Mouse (Mus musculus): ENCODE measurements around the gene Syce2. TPM values are rescaled to one million over a fixed set of nuclear protein-coding genes. Genes with fewer than 3 reads are reported as not detected.
A peak's percentile ranks its signal among the peaks of the same experiment; 100 is the strongest.

Syce2 gene
- polyA plus RNA-seq, 1 experiment from 2014 or later: 44.9 TPM

- Histone ChIP-seq H3K27ac (replicated peaks) (peak overlapping the region; percentile 83), H3K9me3 (no peaks in the 10 kb centered on the region), H3K36me3 (peaks cover 40% of the 10 kb centered on the region), H3K4me2 (replicated peaks) (peak overlapping the region; percentile 83), H3K4me1 (peaks cover 31% of the 10 kb centered on the region), H3K9ac (replicated peaks) (peak overlapping the region; percentile 95), H3K4me3 (peak overlapping the region; percentile 94), H3K27me3 (no peaks in the 10 kb centered on the region)
- ATAC-seq (ENCODE audit: low FRiP score, low read depth): no peak; the same call in 1 of the 2 replicates
- under 1% methylated on average over 30 of the region's 30 CpGs for WGBS
Measured at GRCm38 (mm10) chr8:84846094-84846721, 25.7 kb upstream of the Syce2 start.

GRCm38 (mm10) chr8:84846722-84847572 is 25.0 kb upstream of the Syce2 start, which contains the start of gene Calr:
TSS of gene Calr (minus strand) at chr8:84846934.
- WGBS: 2% methylated on average over 54 of the region's 55 CpGs
- ATAC-seq (ENCODE audit: low FRiP score, low read depth): peak; percentile 98

GRCm38 (mm10) chr8:84847684-84848435 is 24.1 kb upstream of the Syce2 start:
- WGBS: 59% methylated on average over 6 of the region's 6 CpGs
- no peaks in the 10 kb centered on the region for H3K9me3 ChIP-seq
- H3K4me2 ChIP-seq (replicated peaks): peak overlapping the region; percentile 83
- peaks cover 31% of the 10 kb centered on the region for H3K4me1 ChIP-seq
- peak overlapping the region; percentile 81; the same call in 1 of the 2 replicates for H3K27ac ChIP-seq (replicated peaks)
- H3K9ac ChIP-seq (replicated peaks): peak overlapping the region; percentile 63; the same call in 1 of the 2 replicates
- ATAC-seq (ENCODE audit: low FRiP score, low read depth): no peak
- H3K4me3 ChIP-seq: peak overlapping the region; percentile 94
- H3K27me3 ChIP-seq: no peaks in the 10 kb centered on the region
- peaks cover 23% of the 10 kb centered on the region for H3K36me3 ChIP-seq

More at GRCm38 (mm10) chr8:84846722-84847572, 25.0 kb upstream of the Syce2 start, which contains the start of gene Calr:
- Histone ChIP-seq H3K27me3 (no peaks in the 10 kb centered on the region), H3K27ac (replicated peaks) (peak within 1 kb of the TSS; percentile 83), H3K4me3 (peak within 1 kb of the TSS; percentile 94), H3K9ac (replicated peaks) (peak within 1 kb of the TSS; percentile 95), H3K9me3 (no peaks in the 10 kb centered on the region), H3K4me2 (replicated peaks) (peak within 1 kb of the TSS; percentile 83), H3K36me3 (peaks cover 32% of the 10 kb centered on the region), H3K4me1 (peaks cover 31% of the 10 kb centered on the region)

GRCm38 (mm10) chr8:84856434-84856833 is 15.5 kb upstream of the Syce2 start:
- Histone ChIP-seq H3K4me1 (peaks cover 14% of the 10 kb centered on the region), H3K4me3 (no peak overlapping the region), H3K27ac (replicated peaks) (no peak overlapping the region), H3K9me3 (no peaks in the 10 kb centered on the region), H3K9ac (replicated peaks) (no peak overlapping the region), H3K27me3 (0 out of 2 replicates have a peak, but pooled peaks cover 6% of the 10 kb centered on the region), H3K36me3 (peaks cover 18% of the 10 kb centered on the region), H3K4me2 (replicated peaks) (no peak overlapping the region)
- peak; percentile 23 for ATAC-seq (ENCODE audit: low FRiP score, low read depth)
- 96% methylated on average over 3 of the region's 3 CpGs for WGBS

- WGBS: under 1% methylated on average over 39 of the region's 39 CpGs
- peak; percentile 94 for ATAC-seq (ENCODE audit: low FRiP score, low read depth)
- H3K4me3 ChIP-seq: peak within 1 kb of the TSS; percentile 79
- peaks cover 23% of the 10 kb centered on the region for H3K36me3 ChIP-seq
- H3K9ac ChIP-seq (replicated peaks): peak within 1 kb of the TSS; percentile 74
- 0 out of 2 replicates have a peak, but pooled peaks cover 6% of the 10 kb centered on the region for H3K27me3 ChIP-seq
- H3K9me3 ChIP-seq: no peaks in the 10 kb centered on the region
- peaks cover 14% of the 10 kb centered on the region for H3K4me1 ChIP-seq
- peak within 1 kb of the TSS; percentile 61 for H3K4me2 ChIP-seq (replicated peaks)
- peak within 1 kb of the TSS; percentile 68 for H3K27ac ChIP-seq (replicated peaks)
Measured at GRCm38 (mm10) chr8:84856864-84857441, 15.0 kb upstream of the Syce2 start, which contains the start of gene Farsa. TSS of gene Farsa (plus strand) at chr8:84856989.

GRCm38 (mm10) chr8:84872309-84872965 is 526 bp downstream of the Syce2 start:
- H3K9me3 ChIP-seq: no peaks in the 10 kb centered on the region
- H3K4me2 ChIP-seq (replicated peaks): peak overlapping the region; percentile 73
- ATAC-seq (ENCODE audit: low FRiP score, low read depth): peak; percentile 58; the same call in 1 of the 2 replicates
- H3K27me3 ChIP-seq: peaks cover 14% of the 10 kb centered on the region
- H3K27ac ChIP-seq (replicated peaks): no peak overlapping the region
- peaks cover 22% of the 10 kb centered on the region for H3K36me3 ChIP-seq
- peak overlapping the region; percentile 40 for H3K4me3 ChIP-seq
- 3% methylated on average over 53 of the region's 54 CpGs for WGBS
- peaks cover 13% of the 10 kb centered on the region for H3K4me1 ChIP-seq
- H3K9ac ChIP-seq (replicated peaks): peak overlapping the region; percentile 53

- WGBS: 83% methylated on average over 4 of the region's 4 CpGs
- H3K9ac ChIP-seq (replicated peaks): no peak overlapping the region
- no peak overlapping the region for H3K27ac ChIP-seq (replicated peaks)
- peak overlapping the region; percentile 40 for H3K4me3 ChIP-seq
- H3K4me1 ChIP-seq: peaks cover 13% of the 10 kb centered on the region
- ATAC-seq (ENCODE audit: low FRiP score, low read depth): no peak
- peaks cover 16% of the 10 kb centered on the region for H3K36me3 ChIP-seq
- H3K9me3 ChIP-seq: no peaks in the 10 kb centered on the region
- peak overlapping the region; percentile 73 for H3K4me2 ChIP-seq (replicated peaks)
- H3K27me3 ChIP-seq: peaks cover 14% of the 10 kb centered on the region
Measured at GRCm38 (mm10) chr8:84873016-84873415, 1.1 kb downstream of the Syce2 start.

GRCm38 (mm10) chr8:84874339-84874738 is 2.4 kb downstream of the Syce2 start:
- peaks cover 13% of the 10 kb centered on the region for H3K4me1 ChIP-seq
- no peak overlapping the region for H3K9ac ChIP-seq (replicated peaks)
- no peak overlapping the region for H3K27ac ChIP-seq (replicated peaks)
- H3K4me2 ChIP-seq (replicated peaks): no peak overlapping the region
- no peak for ATAC-seq (ENCODE audit: low FRiP score, low read depth)
- H3K9me3 ChIP-seq: no peaks in the 10 kb centered on the region
- peaks cover 14% of the 10 kb centered on the region for H3K27me3 ChIP-seq
- H3K4me3 ChIP-seq: no peak overlapping the region
- 93% methylated on average over 3 of the region's 3 CpGs for WGBS
- H3K36me3 ChIP-seq: peaks cover 3% of the 10 kb centered on the region; the same call in 1 of the 2 replicates

GRCm38 (mm10) chr8:84877297-84878035 is 5.6 kb downstream of the Syce2 start:
- Histone ChIP-seq H3K27ac (replicated peaks) (no peak overlapping the region), H3K4me1 (peaks cover 6% of the 10 kb centered on the region), H3K27me3 (peaks cover 7% of the 10 kb centered on the region), H3K4me3 (no peak overlapping the region), H3K4me2 (replicated peaks) (no peak overlapping the region), H3K9ac (replicated peaks) (no peak overlapping the region), H3K9me3 (no peaks in the 10 kb centered on the region), H3K36me3 (no peaks in the 10 kb centered on the region)
- no peak for ATAC-seq (ENCODE audit: low FRiP score, low read depth)
- WGBS: 90% methylated on average over 3 of the region's 3 CpGs

- WGBS: 80% methylated on average over 1 of the region's 1 CpGs
- H3K27ac ChIP-seq (replicated peaks): no peak overlapping the region
- no peaks in the 10 kb centered on the region for H3K36me3 ChIP-seq
- no peak overlapping the region for H3K4me2 ChIP-seq (replicated peaks)
- no peak overlapping the region for H3K4me3 ChIP-seq
- H3K9me3 ChIP-seq: no peaks in the 10 kb centered on the region
- H3K4me1 ChIP-seq: no peaks in the 10 kb centered on the region
- no peaks in the 10 kb centered on the region for H3K27me3 ChIP-seq
- no peak for ATAC-seq (ENCODE audit: low FRiP score, low read depth)
- H3K9ac ChIP-seq (replicated peaks): no peak overlapping the region
Measured at GRCm38 (mm10) chr8:84878915-84879314, 7.0 kb downstream of the Syce2 start.
